Mouse (Mus musculus): ENCODE data around the gene Pax6.

Pax6 gene

DNA sequence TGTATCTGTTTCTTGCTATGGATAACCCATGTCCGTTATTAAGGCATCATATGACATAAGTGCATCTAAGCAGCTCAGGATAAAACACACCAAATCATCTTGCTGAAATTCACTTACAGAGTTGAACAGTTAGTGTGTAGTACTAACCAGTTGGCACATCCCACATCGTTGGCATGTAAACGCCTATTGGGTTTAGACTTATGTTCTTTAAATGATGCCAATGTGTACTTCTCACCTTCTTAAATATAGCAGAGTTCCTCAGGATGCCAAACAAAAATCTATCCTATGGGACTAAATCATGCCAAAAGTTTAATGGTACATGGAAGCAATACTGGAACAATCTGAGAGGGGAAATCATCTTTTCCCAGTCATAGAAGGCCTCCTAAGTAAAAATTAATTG is 62.0 kb downstream of the Pax6 start:
- CTCF ChIA-PET = no interaction called here

DNA sequence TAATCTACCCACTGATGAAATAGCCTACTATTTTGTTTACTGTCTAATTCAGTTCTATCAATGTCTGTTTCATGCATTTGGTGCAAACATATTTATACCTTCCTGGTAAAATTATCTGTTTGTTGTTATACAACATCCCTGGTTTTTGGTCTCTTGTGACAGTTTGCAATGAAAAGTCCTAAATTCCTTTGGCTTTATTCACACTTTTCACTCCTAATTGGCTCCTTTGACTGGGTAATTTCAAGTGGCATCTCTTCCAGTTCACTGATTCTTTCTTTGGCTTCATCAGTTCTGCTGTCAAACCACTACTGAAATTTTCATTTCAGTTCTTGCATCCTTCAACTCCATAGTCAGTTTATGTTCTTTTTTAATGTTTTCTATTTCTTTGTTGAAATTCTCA is 67.5 kb downstream of the Pax6 start:
- CTCF ChIA-PET = no interaction called here

DNA sequence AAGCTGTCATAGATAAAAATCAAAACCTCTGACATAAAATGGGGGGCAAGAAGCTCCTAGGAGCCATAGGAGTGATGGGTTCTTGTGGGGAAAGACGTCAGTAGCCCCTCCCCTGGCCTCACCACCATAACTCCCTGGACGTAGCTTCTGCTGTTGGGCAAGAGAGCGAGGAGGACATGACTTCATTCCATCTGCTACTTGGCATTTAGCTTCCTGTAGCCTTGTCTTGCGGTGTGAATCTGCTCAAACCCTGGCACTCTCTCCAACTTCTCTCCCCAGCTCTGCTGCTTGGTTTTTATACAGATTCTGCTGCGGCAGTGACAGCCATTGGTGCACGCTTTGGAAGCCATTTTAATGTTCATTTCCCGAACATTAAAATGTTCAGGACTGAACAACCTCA is 78.2 kb downstream of the Pax6 start:
- CTCF ChIA-PET = no interaction called here
